Mouse (Mus musculus): ENCODE data around the gene Sox6. TPM values are rescaled to one million over a fixed set of nuclear protein-coding genes. Genes with fewer than 3 reads are reported as not detected.

Sox6 gene
- total RNA-seq, 1 experiment, result 1.2 TPM

DNA sequence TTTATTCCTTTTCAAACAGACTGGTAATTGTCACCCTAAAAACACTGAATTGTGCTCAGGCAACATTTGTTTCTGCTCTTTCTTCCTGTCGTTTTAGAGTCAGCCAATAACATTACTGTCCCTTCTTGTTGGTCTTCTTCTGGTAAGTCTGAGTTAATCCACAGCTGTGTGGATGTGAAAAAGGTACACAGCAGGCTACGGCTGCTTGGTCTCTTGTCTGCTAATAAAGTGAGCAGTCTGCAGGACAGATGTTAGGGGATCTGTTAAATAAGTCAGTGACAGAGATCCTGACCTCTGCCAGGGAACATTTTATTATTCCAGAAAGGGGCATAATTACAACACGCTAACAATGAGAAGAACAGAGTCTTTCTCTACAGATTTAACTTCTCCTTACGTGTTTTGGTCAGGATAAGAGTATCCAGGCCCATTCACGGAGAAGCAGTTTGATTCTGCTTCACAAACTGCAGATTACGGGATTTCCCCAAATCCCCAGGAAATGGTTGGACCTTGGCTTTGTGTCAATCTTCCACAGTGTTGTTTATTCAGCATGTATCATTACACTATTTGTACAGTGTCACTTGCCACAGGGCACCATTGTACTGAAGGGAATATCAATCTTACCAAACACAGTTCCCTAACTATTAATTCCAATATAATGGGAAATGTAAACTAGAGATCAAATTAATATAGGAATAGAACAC lies 474.1 kb downstream of the Sox6 start:
- no peak overlapping the region for H3K4me3 ChIP-seq (ENCODE audit: insufficient read depth in 1 of 2, low read depth in 1 of 2, low read length in 2 of 2, poor library complexity in 1 of 2, severe bottlenecking in 1 of 2)
- H3K9ac ChIP-seq (ENCODE audit: insufficient read depth, low read depth, low read length, poor library complexity, severe bottlenecking), result no peak overlapping the region
- H3K4me1 ChIP-seq (ENCODE audit: control insufficient read depth in 2 of 2, insufficient read depth in 2 of 2, low read length in 2 of 2, poor library complexity in 1 of 2), result peaks cover 0 to 1% of the 10 kb centered on the region in 2 experiments; a peak in 2 of 4 replicates
- no peak overlapping the region for H3K27ac ChIP-seq (ENCODE audit: insufficient read depth, low read depth, low read length, poor library complexity, severe bottlenecking)
- TF ChIP-seq ZC3H11A (IDR thresholded peaks at IDR 0.05; ENCODE audit: borderline replicate concordance, low read depth, low read length) (no peak), MAFK (IDR thresholded peaks at IDR 0.05; ENCODE audit: insufficient read depth, low read depth, low read length) (no peak), CHD2 (IDR thresholded peaks at IDR 0.05; ENCODE audit: low read depth, low read length) (no peak), HCFC1 (IDR thresholded peaks at IDR 0.05; ENCODE audit: borderline replicate concordance, insufficient read depth, low read length) (no peak), ZNF384 (IDR thresholded peaks at IDR 0.05; ENCODE audit: low read depth, low read length) (no peak)
- H3K9me3 ChIP-seq (ENCODE audit: control insufficient read depth, insufficient read depth, low read depth, low read length), result no peaks in the 10 kb centered on the region
- DNase-seq (ENCODE audit: low read depth, low spot score), result no peak
- in situ Hi-C loops (cut with MboI; ENCODE audit: low sequenced_read_pairs in 2 of 2, unreplicated experiment in 2 of 2), result no loop called here
- H3K36me3 ChIP-seq (ENCODE audit: control insufficient read depth, insufficient read depth, low read length, poor library complexity, severe bottlenecking), result no peaks in the 10 kb centered on the region

DNA sequence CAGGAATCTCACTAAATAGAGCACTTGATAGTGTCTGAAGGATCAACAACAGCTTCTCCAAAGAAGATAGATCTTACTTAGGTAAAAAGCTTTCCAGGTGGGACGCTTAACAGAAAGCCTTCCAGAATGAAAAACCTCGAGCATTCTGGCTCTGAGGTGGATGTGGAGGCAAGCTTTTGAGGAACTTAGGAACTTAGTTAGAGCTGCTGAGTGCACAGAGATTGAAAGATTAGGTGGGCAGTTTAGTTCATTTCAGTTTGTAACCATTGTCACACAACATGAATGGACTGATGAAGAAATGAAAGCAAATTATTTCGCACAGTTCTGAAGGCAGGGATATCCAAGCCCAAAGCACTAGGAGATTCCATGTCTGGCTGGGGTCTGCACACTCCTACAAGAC lies 481.9 kb downstream of the Sox6 start:
- TF ChIP-seq ZC3H11A (IDR thresholded peaks at IDR 0.05; ENCODE audit: borderline replicate concordance, low read depth, low read length) (no peak), HCFC1 (IDR thresholded peaks at IDR 0.05; ENCODE audit: borderline replicate concordance, insufficient read depth, low read length) (no peak), ZNF384 (IDR thresholded peaks at IDR 0.05; ENCODE audit: low read depth, low read length) (no peak), MAFK (IDR thresholded peaks at IDR 0.05; ENCODE audit: insufficient read depth, low read depth, low read length) (no peak), CHD2 (IDR thresholded peaks at IDR 0.05; ENCODE audit: low read depth, low read length) (no peak)
- in situ Hi-C loops (cut with MboI; ENCODE audit: low sequenced_read_pairs in 2 of 2, unreplicated experiment in 2 of 2), result no loop called here
- Histone ChIP-seq H3K4me3 (ENCODE audit: insufficient read depth in 1 of 2, low read depth in 1 of 2, low read length in 2 of 2, poor library complexity in 1 of 2, severe bottlenecking in 1 of 2) (no peak overlapping the region), H3K4me1 (ENCODE audit: control insufficient read depth in 2 of 2, insufficient read depth in 2 of 2, low read length in 2 of 2, poor library complexity in 1 of 2) (no peaks in the 10 kb centered on the region), H3K9ac (ENCODE audit: insufficient read depth, low read depth, low read length, poor library complexity, severe bottlenecking) (no peak overlapping the region), H3K27ac (ENCODE audit: insufficient read depth, low read depth, low read length, poor library complexity, severe bottlenecking) (no peak overlapping the region), H3K9me3 (ENCODE audit: control insufficient read depth, insufficient read depth, low read depth, low read length) (no peaks in the 10 kb centered on the region), H3K36me3 (ENCODE audit: control insufficient read depth, insufficient read depth, low read length, poor library complexity, severe bottlenecking) (no peaks in the 10 kb centered on the region)
- DNase-seq (ENCODE audit: low read depth, low spot score), result no peak

DNA sequence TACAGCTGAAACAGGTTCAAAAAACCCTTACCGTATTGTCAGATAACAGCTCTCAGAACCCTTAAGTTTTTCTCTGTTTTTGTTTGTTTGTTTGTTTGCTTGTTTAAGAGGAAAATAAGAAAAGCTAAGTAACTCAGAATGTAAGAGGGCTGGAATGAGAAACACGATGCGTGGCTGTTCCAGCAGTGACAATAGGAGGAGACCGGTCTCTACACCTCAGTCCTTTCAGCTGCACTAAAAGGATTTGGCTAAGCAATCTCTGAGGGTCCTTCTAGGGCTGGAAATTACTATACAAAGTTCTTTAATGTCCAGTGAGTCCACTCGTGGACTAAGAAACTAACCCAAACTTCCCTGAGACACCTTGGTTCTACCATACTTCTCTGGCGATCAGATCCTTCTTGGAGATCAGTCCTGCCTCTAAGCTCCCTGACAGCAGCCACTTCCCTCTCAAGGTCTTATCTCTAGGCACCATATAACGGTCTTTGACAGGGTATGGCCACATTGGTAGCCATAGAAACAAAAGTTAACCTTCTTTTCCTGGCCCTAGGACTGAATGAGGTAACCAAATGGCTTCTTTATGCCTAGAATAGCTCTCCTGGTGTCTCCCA lies 488.3 kb downstream of the Sox6 start:
- Histone ChIP-seq H3K9ac (ENCODE audit: insufficient read depth, low read depth, low read length, poor library complexity, severe bottlenecking) (no peak overlapping the region), H3K4me3 (ENCODE audit: insufficient read depth in 1 of 2, low read depth in 1 of 2, low read length in 2 of 2, poor library complexity in 1 of 2, severe bottlenecking in 1 of 2) (no peak overlapping the region), H3K36me3 (ENCODE audit: control insufficient read depth, insufficient read depth, low read length, poor library complexity, severe bottlenecking) (no peaks in the 10 kb centered on the region), H3K9me3 (ENCODE audit: control insufficient read depth, insufficient read depth, low read depth, low read length) (no peaks in the 10 kb centered on the region), H3K4me1 (ENCODE audit: control insufficient read depth in 2 of 2, insufficient read depth in 2 of 2, low read length in 2 of 2, poor library complexity in 1 of 2) (no peaks in the 10 kb centered on the region), H3K27ac (ENCODE audit: insufficient read depth, low read depth, low read length, poor library complexity, severe bottlenecking) (no peak overlapping the region)
- in situ Hi-C loops (cut with MboI; ENCODE audit: low sequenced_read_pairs in 2 of 2, unreplicated experiment in 2 of 2), result no loop called here
- DNase-seq (ENCODE audit: low read depth, low spot score), result no peak
- TF ChIP-seq MAFK (IDR thresholded peaks at IDR 0.05; ENCODE audit: insufficient read depth, low read depth, low read length) (no peak), CHD2 (IDR thresholded peaks at IDR 0.05; ENCODE audit: low read depth, low read length) (no peak), HCFC1 (IDR thresholded peaks at IDR 0.05; ENCODE audit: borderline replicate concordance, insufficient read depth, low read length) (no peak)

DNA sequence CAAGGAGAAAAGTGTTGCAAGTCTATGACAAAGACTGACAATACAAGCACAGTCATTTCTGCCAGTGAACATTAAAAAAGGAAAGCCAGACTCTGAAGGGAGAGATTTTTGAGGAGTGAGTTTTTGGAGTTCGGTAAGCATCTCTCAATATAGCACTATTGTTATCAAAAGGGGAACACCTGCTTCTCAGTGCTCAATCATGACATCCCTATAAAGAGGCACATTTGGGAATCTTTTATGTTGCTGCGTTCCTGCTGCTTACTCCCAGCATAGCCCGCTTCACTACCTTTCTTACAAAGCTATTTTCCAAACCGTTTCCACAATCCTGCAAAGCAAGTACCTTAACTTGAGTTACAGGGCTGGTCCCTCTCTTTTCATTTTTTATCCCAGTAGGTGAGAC lies 488.9 kb downstream of the Sox6 start:
- H3K9ac ChIP-seq (ENCODE audit: insufficient read depth, low read depth, low read length, poor library complexity, severe bottlenecking), result no peak overlapping the region
- H3K36me3 ChIP-seq (ENCODE audit: control insufficient read depth, insufficient read depth, low read length, poor library complexity, severe bottlenecking), result no peaks in the 10 kb centered on the region
- TF ChIP-seq ZNF384 (IDR thresholded peaks at IDR 0.05; ENCODE audit: low read depth, low read length) (no peak), ZC3H11A (IDR thresholded peaks at IDR 0.05; ENCODE audit: borderline replicate concordance, low read depth, low read length) (no peak), HCFC1 (IDR thresholded peaks at IDR 0.05; ENCODE audit: borderline replicate concordance, insufficient read depth, low read length) (no peak), MAFK (IDR thresholded peaks at IDR 0.05; ENCODE audit: insufficient read depth, low read depth, low read length) (no peak), CHD2 (IDR thresholded peaks at IDR 0.05; ENCODE audit: low read depth, low read length) (no peak)
- in situ Hi-C loops (cut with MboI; ENCODE audit: low sequenced_read_pairs in 2 of 2, unreplicated experiment in 2 of 2), result no loop called here
- no peak overlapping the region for H3K4me3 ChIP-seq (ENCODE audit: insufficient read depth in 1 of 2, low read depth in 1 of 2, low read length in 2 of 2, poor library complexity in 1 of 2, severe bottlenecking in 1 of 2)
- no peak for DNase-seq (ENCODE audit: low read depth, low spot score)
- no peaks in the 10 kb centered on the region for H3K9me3 ChIP-seq (ENCODE audit: control insufficient read depth, insufficient read depth, low read depth, low read length)
- H3K27ac ChIP-seq (ENCODE audit: insufficient read depth, low read depth, low read length, poor library complexity, severe bottlenecking), result no peak overlapping the region
- H3K4me1 ChIP-seq (ENCODE audit: control insufficient read depth in 2 of 2, insufficient read depth in 2 of 2, low read length in 2 of 2, poor library complexity in 1 of 2), result no peaks in the 10 kb centered on the region; a peak in 1 of 4 replicates
